Mouse (Mus musculus) c-Kit-positive CD71-negative TER-119-negative erythroid progenitor cells, embryonic 14.5 days (primary cell): ENCODE data around the gene Il10.

Experiments used
- DNase-seq: peaks from one replicate; pipeline ENCODE4 v3.0.0-alpha.2; 2013; ENCODE audit warnings: low read depth

The Il10 gene

DNA sequence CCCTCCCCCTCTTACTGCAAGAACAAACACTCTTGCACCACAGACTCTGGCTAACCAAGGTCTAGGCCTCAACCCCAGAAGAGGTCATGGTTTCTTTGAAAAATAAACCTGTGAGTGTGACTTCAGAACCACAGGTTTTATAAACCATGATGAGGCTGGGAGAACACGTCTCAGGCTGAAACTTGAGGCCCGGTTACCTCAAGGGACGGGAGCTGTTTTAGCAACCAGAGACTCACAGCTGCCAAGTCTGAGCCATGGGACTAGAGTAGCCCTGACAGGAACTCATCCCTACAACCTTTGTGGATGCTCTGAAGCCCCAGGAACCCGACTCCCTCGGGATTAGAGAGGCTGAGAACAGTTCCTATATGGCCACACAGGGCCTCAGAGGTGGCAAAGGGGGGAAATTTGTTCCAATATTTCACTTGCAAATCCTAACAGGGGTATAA lies 29.7 kb downstream of the Il10 start:
- no peak for DNase-seq

DNA sequence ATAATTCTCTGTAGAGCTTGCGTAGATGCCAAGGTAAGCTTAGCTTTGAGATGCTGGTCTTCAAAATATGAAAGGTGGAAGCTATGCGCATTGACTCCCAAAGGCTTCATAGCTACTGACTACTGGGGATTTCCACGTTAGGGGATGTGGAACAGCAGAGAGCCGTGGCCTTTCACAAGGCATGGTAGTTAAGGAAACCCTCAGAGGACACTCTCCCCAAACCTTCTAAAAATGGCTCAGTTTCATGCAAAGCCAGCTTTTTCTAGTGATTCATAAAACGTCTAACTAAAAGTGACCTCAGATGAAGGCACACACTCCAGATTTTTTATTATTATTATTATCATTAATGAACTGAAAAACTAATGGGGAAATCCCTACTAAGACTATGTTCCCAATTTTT lies 30.4 kb downstream of the Il10 start:
- DNase-seq, result no peak

DNA sequence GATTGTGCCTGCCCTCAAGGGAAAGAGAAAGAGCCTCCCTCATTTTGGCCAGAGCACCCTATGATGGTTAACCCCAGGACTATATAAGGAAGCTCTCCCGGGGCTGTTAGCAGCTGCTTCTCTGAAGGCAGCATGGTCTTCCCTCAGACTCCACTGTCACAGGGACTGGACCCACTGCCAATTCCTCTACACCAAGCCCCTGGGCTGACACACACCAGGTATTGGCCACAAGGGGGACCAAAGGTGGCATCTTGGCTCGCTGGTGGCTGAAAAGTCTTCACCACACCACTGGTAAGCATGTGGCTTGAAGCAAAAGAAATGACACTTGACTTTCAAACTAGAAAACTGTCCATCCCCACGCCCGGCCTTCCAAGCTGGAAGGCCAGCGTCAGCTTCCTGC lies 31.0 kb downstream of the Il10 start:
- DNase-seq, result no peak

DNA sequence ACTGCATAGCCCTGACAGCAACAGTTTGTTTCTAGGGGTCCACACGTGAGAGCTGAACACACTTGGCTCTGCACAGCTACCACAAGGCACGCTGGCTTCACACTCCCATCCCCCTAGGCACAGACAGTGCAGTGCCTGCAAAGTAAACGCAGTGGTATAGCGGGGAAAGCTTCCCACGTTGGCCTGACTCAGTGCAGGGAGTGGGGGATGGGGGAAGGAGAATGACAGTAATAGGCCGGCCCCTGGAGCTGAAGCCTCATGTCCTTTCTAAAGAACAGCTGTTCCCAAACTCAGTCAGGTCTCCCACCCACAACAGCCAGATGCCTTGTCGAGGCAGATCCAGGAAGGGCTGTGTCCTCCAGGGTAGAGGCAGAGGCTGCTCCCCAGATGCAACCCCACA lies 31.4 kb downstream of the Il10 start:
- DNase-seq, result no peak

DNA sequence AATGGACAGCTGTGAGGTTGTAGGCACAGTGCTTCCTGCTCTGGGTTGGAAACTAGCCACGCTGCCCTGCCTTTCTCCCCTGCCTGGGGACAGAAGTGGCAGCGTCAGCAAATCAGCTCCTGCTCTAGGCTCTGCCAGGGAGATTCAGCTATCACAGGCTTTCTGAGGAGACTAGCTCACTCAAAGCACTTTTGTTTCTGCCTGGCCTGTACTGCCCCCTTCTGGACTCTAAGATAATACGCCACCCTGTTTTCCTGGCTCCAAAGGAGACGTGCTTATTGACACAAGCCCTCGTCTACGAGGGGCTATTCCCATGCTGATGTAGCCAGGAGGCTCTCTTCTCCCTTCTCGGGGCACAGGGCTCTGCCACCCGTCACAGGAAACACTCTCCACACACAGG lies 33.6 kb downstream of the Il10 start:
- peak; percentile 70 for DNase-seq

DNA sequence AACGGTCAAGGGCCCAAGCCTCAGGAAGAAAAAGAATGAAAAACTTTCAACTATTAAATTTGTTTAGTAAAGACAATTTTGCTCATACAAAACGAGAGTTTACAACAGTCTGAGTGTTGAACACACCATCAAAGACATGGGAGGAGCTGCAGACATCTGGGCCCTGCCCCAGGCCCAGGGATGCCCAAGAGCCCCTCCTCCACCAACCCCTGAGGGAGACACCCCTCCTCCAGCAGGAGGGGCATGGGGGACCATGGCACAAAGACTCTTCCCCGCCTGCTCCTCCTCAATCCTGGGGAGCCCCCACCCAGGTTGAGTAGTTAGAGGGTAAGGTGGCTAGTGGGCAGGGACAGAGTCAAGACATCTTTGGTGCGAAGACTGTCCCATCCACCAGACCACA lies 34.0 kb downstream of the Il10 start:
- no peak for DNase-seq

DNA sequence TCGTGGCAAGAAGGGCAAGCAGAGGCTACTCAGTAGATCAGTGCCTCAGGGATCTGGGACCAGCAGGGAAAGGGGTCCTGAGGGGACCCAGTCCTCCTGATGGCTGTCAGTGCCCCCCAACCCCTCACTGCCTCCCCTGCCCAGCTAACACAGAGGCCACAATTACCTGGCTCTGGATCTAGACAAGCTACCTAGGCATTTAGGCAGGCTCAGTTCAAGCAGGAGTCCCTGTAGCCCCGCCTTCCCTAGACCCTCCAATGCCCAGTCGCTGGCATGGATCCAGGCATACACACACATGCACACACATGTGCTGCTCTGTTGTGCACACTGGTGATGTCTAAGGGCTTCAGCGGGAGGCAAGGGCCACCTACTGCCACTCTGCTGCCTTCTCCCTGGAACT lies 34.6 kb downstream of the Il10 start:
- no peak for DNase-seq

DNA sequence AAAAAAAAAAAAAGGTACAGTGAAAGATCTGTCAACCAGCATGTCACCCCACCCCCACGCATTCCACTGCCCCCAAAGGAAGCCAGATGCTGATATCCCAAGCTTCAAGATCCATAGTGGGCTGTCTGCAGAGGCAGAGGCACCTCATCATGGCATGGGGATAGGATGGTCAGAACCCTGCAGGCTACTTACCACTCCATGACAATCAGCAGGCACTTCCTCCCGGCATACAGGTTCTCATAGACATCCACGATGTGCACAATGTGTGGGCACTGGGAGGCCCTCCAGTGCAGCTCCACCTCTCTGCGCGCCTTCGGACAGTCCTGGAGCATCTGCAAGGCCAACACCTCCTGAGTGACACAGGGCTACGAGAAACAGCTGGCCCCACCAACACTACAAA lies 38.8 kb downstream of the Il10 start:
- no peak for DNase-seq

DNA sequence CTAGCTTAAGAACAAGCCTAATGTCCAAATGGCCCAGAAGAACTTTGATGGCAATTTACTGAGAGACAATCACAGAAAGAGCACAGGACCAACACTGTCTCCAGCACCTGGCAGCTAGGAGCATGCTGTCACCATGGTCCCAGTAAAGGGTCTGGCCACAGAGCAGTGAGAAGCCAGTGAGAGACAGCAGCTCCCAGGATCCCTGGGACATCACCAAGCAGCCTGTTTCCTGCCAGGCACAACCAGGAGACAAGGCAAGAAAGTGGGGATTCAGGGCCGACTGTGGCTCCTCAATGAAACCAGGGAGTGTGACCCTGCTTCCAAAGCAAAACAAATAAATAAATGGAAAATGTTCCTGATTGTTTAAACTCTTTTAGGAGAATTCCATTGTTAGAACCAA lies 39.8 kb downstream of the Il10 start:
- no peak for DNase-seq

DNA sequence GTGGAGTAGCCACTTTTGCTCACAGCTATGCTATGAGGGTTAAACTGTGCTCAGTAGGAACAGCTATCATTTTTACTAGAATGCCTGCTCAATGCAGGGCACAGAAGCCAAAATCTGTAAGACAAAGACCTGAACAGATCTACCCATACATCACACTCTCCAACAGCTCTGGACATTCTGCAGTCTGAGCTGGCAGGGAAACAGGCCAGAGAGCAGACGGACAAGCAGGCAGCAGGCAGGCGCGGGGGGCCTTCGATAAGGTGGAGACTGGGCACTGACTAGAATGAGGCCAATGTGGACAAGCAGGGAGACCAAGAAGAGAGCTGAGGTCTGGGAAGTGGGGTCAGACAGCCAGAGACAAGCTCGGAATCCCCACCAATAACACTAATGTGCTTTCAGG lies 40.2 kb downstream of the Il10 start:
- DNase-seq, result no peak

DNA sequence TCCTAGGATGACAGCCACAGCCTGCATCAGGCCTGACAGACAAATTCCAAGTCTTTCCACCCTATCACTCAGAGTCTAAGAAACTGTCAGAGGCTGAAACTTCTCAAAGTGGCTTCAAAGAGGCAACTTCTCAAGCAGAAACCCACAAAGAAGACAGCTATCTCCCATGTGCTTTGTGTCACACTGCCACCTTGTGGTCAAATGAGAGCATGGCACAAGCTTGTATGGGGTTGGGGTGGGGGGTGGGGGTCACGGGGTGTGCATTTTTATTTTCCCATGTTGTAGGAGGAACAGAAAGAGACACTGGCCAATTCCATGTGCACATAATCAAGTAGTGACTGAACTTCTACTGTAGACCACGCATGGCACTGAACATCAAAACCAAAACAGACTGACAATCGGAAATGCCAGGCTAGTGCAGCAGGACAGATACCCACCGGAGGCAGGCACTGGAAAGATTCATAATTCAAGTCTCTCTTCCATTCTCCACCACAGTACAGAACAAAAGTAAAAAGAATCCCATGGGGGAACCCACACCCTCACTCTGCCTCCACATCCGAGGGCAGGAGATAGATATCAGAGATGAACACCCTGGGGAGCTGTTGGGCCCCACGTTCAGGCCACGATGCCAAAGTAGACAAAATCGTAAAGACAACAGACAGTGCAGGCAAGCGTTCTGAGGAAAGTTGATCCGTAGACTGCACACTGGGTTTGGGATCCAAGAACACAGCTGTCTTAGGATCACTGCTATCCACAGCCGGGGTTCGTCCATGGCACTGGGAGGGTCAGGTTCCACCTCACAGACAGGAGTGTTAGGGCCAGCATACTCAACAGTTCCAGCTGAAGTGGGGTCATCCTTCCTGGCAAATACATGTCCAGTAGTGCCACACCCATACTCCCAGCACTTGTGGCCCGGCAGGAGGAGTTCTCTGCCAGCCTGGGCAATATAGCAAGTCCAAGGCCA lies 40.9 kb downstream of the Il10 start:
- no peak for DNase-seq

DNA sequence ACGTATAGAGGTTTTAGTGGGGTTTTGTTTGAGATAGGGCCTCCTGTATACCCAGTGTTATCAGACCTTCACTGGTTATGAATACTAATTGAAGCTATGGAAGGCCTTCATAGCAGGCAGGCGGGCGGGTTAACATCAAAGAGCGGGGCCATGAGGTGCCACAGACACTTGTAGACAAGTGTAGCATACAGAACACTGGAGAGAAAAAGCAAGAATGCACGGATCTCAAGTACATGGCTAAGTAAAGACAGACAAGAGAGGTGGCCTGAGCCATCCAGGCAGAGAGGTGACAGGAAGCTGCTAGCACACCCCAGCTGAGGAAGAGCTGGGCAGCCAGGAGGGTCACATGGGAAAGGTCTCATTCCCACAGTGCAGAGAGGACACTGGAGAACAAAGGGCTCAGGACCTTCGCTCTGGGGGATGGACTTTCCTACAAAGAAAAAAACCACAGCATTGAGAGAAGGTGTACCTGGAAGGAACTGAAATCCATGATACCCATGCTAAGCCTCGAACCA lies 42.2 kb downstream of the Il10 start:
- no peak for DNase-seq

DNA sequence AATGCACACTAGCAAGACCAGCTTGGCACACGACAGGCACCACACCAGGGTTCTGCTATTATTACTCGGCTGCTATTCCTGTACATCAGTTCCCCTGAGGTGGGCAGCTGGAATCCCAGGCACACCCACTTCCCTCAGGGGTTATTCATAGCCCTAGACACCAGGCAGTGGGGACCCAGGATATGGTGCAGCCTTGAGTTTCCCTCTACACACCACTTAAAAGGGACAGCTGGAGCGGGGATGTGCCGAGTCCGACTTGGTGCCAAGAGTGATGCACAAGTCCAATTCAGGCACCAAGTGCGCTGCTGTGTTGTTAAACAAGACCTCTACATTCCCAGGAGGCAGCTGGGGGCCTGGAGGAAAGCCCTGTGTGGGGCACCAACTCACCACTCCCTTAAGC lies 43.2 kb downstream of the Il10 start:
- DNase-seq, result no peak

DNA sequence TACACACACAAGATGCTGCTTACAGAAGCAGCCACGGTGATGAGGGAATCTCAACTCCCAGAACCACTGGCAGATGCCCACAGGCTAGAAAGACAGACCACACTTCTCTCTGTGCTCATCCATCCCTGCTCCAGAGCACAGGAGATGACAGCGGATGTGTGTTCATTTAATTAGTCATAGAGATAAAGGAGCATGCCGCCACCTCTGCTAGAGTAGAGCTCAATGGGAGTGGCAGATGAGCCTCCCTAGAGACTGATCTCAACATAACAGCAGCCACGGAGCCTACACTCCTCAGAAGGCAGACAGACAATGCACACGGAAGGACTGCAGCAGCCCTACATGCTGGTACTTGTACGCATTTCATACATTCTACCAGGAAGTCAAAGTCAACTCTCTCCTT lies 44.6 kb downstream of the Il10 start:
- no peak for DNase-seq

DNA sequence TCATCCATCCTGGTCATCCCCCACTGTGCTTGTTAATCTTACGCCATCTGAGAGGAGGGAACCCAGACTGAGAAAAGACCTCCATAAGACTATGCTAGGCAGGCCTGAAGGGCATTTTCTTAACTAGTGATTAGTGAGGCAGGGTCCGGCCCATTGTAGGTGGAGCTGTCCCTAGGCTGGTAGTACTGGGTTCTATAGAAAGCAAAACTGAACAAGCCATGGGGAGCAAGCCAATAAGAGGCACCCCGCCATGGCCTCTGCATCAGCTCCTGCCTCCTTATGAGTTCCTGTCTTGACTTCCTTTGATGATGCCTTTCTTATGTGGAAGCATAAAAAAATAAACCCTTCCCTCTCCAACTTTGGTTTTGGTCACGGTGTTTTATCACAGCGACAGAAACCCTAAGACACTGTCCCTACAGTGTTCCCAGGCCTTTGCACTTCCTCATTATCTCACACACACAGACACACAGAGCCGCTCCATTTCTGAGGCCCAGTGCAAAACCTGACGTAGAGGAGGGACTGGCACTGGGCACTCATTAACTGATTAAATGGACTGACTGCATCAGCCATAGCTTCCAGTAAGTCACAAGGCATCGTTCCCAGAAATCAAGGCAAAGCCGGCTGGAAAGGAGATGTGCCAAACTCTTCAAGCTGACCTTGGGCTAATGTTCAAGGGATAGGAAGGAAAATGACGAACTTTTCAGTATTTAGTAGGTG lies 48.5 kb downstream of the Il10 start:
- no peak for DNase-seq

DNA sequence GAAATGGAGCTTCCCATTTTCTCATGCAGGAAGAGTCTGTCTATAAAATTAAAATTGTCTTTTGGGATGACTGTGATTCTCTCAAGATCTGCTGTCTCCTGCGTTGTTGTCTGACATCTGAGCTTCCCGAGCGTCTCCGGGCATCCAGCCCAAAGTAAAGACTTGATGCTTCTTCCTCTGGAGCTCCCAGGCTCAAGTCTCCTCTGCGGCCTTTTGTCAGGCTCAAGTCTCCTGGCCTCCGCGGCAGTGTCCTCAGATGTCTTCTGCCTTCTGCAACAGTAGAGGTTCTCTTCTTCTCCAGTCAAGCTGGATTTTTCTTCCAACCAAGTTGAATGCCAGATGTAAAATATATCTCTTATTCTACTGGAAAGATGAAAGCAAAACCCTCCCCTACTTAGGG lies 49.4 kb downstream of the Il10 start:
- DNase-seq, result no peak

DNA sequence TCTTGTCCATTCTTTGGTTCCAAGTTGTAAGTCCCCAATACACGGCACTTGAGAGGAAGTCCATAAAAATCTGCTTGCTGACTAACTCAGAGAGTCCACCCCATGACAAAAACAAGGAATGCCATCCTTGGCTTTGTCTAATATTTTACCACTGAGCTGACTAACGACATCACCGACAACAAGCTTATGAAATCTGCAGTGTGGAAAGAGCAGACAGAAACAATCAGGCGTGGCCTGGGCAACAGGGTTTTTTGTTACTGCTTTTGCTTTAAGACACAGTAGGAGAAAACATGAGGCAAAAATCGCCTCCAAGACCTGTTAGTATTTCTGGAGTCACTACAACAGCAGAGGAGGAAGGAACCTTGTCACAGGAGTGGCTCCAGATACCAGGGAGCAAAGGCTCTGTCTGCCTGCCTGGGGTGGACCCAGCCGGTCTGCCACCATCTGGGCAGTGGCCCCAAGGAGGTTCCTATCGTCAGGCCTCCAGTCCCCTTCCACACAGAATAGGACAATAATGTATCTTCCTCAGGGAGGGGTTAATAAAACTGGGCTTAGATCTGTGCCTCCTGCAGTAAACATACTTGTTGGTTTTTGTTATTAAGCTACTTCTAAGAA lies 52.8 kb downstream of the Il10 start:
- no peak for DNase-seq

DNA sequence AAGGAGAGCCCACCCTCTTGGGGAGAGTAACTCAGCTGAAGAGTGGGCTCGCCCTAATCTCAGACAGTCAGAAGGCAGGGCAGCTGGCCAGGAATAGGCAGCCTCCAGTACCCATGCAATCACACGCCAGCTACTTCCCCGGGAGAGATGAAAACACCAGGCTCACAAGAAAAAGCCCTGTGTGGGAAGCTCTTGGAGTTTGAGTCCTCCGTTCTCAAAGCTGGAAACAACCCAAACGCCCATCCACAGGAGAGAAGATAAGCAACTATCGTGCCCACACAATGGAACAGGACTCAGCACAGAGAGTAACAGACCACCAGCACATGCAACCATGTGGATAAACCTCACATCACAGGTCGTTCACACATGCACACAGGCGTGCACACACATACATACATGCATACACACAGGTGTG lies 54.9 kb downstream of the Il10 start:
- no peak for DNase-seq
